Mouse (Mus musculus): ENCODE data around the gene Trp53.
"Not testable (repeated sequence)": the region's sequence is repeated elsewhere in the genome, so short reads cannot be mapped to it uniquely, and the experiment has no call there.

Gene Trp53

DNA sequence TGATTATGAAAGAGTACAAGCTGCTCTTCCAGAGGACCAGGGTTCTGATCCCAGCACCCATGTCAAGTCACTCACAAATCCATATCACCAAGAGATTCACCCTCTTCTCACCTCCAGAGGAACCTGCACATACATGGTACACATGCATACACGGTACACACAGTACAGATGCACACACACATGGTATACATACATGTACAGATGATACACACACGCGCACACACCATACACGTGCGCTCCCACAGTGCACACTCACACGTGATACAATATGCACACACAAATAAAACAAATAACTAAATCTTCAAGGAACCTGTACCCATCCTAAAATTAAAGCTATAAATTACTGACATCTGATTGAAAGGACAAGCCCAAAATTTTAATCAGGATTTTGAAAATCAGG is 14.7 kb downstream of the Trp53 start:
- no peak for DNase-seq (ENCODE audit: low spot score in 2 of 2)

DNA sequence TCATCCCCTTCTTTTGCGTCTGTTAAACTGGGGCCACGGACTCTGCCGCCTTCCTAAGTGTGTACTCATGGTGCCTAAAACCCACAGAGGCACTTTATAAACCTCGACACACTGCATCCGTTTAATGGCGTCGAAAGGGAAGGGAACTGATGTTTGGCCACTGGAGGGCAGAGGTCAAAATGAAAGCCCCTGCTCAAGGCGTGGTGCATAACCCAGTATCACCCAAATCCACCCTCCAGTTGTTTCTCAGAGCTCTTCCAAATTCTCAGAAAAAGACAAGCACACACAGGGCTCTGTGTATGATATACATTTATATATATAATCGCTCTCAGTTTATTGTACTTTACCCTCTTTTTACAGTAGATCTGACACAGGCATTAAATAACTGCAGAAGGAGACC is 19.3 kb downstream of the Trp53 start:
- no peak for DNase-seq (ENCODE audit: low spot score in 2 of 2)

DNA sequence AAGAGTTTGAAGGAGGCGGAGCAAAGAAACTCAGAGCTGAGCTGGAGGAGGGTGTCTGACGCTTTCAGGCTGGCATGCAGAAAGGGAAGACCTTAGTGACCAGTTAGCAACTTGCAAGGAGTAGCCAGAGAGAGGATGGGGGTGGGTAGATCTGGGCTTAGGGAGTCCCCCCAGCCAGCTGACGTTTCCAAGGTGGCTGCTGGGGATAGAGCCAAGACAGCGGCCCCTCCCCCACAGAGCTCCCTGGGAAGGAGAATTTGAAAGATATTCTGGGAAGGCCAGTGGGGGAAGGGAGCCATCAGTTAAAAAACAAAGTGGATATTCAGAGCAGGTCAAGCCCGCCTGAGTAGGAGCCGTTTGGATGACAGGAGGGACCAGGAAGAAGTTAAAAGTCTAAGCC is 19.9 kb downstream of the Trp53 start:
- DNase-seq (ENCODE audit: low spot score in 2 of 2), result no peak

GRCm38 (mm10) chr11:69601768-69602167 is 21.6 kb downstream of the Trp53 start:
- no peak for DNase-seq (ENCODE audit: low spot score in 2 of 2)

GRCm38 (mm10) chr11:69603516-69603915 is 23.4 kb downstream of the Trp53 start:
- DNase-seq (ENCODE audit: low spot score in 2 of 2), result no peak

GRCm38 (mm10) chr11:69604347-69604746 is 24.2 kb downstream of the Trp53 start:
- no peak for DNase-seq (ENCODE audit: low spot score in 2 of 2)

DNA sequence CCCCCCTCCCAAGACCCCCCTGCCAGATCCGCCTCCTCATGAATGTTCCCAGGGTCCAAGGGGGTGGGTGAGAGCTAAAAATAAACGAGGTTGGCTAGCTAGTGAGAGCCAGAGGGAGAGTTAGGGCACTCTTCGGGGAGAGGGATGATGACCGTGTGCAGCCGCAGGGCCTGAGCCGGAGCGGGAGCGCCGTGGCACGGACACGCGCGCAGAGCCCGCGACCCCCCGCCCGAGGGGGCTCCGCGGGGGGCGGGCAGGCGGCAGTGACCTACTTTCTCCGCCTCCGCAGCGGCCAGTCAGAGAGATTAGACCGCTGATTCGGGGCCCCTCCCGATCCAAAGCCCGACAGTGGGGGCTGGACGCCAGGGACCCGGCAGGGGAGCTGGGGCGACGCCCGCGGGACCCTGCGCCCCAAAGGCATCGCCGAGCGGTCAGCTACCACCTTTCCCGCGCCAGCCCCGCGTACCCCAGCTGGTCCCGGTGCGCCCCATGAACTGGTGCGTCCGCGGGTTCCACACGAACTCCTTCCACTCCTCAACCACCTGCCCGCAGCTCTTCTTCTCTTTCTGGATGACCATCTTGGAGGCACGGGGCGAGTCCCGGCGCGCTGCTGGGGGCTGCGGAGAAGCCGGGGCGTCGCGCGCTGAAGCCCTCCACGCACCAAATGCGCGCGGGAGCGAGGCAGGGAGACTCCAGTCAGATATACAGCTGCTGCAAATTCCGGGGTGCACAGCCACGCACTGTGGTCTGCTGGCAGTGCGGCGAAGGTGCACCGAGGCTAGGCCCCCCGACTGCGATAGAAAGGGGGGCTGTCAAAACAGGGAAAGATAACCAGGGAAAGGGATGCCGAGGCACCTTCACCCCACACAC is 24.9 kb downstream of the Trp53 start:
- DNase-seq (ENCODE audit: low spot score in 2 of 2), result no peak

- DNase-seq (ENCODE audit: low spot score in 2 of 2), result peak; percentile 56 to 69
Observed at GRCm38 (mm10) chr11:69605726-69606490, 25.7 kb downstream of the Trp53 start, which contains the start of gene Atp1b2. Gene Atp1b2, minus strand, starts transcription at chr11:69605942.

DNA sequence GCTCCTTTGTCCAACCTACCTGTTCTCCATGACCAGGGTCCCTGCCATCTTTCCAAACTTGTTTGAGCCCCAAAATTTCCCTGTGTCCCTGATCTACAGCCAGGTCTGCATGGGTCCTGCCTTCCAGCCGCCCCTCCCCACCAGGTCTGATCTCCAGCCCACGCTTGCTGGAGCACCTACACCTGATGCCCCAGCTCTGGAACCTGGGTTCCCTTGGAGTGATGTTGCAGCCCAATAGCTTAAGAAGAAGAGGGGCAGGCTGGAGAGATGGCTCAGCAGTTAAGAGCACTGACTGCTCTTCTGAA is 26.3 kb downstream of the Trp53 start:
- DNase-seq (ENCODE audit: low spot score in 2 of 2), result no peak

- no peak for DNase-seq (ENCODE audit: low spot score in 2 of 2)
Observed at GRCm38 (mm10) chr11:69606832-69607231, 26.7 kb downstream of the Trp53 start.

GRCm38 (mm10) chr11:69608525-69608924 is 28.4 kb downstream of the Trp53 start:
- DNase-seq (ENCODE audit: low spot score in 2 of 2), result no peak

DNA sequence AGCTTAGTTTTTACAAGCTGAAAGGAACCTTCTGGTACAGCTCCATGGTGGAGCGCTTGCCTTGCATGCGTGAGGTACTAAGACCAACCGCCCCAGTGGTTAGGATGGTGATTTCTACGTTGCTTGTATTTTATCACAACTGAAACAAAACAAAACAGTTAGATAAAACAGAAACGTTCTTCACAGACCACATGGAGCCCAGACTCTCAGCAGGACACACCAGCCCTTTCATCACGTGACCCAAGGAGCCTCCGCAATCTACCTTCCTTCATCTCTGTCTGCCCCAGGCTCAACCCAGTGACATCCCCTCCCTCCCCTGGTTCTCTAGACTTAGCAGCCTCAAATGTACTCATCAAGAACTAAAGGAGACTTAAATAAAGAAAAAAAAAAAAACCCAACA is 29.3 kb downstream of the Trp53 start:
- no peak for DNase-seq (ENCODE audit: low spot score in 2 of 2)

DNA sequence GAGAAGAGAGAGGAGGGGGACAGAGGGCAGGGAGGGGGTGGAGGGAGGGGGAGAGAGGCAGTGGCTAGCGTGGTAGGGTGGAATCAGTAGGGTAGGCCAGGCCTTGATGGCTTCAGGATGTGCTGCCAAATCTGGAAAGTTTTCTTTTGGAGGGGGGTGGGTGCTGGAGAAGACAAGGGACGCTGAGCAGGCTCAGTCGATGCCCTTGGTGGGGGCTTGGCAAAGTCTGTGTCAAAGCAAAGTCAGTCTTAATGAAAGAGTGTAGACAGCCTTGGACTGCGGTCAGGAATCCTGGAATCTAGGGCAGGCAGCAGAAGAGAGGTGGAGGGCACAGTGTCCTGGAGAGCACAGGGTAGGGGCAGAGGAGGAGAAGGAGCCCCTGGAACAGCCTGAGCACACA is 30.7 kb downstream of the Trp53 start:
- DNase-seq (ENCODE audit: low spot score in 2 of 2), result no peak

GRCm38 (mm10) chr11:69613553-69614256 is 33.5 kb downstream of the Trp53 start:
- peak; percentile 56 to 74 for DNase-seq (ENCODE audit: low spot score in 2 of 2)

- not testable (repeated sequence) for DNase-seq (ENCODE audit: low spot score in 2 of 2)
Observed at GRCm38 (mm10) chr11:69614257-69614588, 34.1 kb downstream of the Trp53 start.

DNA sequence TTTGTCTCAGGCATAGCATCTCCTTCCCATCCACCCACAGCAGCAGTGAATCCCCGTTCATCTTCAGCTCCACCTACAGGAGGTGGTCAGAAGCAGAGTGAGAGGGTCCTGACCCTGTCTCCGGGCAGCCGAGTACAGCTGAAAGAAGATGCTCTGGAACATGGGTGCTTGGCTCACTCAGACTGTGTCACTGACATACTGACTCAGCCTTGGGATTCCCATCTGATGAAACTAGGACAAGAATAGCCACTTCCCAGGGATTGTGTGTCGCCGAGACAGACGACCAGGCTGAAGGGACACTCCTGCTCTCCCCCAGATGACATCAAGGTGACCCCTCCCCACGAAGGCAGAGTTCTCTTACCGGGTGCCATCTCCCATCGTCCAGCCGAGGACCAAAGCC is 36.6 kb downstream of the Trp53 start:
- DNase-seq (ENCODE audit: low spot score in 2 of 2), result no peak

GRCm38 (mm10) chr11:69617805-69618204 is 37.6 kb downstream of the Trp53 start, which contains the start of gene Shbg:
Gene Shbg, minus strand, starts transcription at chr11:69617905.
- DNase-seq (ENCODE audit: low spot score in 2 of 2), result no peak

GRCm38 (mm10) chr11:69620394-69621081 is 40.4 kb downstream of the Trp53 start:
- no peak for DNase-seq (ENCODE audit: low spot score in 2 of 2)

- DNase-seq (ENCODE audit: low spot score in 2 of 2), result no peak
Observed at GRCm38 (mm10) chr11:69621571-69622268, 41.6 kb downstream of the Trp53 start, which contains the start of gene Sat2. Gene Sat2, plus strand, starts transcription at chr11:69622024.

DNA sequence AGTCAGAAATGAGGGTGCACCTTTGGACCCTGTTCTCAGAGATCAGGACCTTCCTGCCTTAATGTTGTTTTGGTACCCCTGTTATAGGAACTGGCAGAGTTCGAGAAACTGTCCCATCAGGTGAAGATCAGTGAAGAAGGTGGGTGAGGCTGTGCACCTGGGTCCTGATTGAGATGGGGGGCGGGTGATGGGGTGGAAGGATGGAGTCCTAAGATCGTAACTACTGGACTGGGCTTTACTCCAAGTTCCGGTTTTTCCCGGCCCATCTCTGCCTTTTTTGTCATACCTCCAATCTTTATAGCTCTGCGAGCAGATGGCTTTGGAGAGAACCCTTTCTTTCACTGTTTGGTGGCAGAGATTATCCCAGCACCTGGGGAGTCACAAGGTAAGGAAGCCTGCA is 42.2 kb downstream of the Trp53 start:
- no peak for DNase-seq (ENCODE audit: low spot score in 2 of 2)

GRCm38 (mm10) chr11:69623006-69623405 is 42.8 kb downstream of the Trp53 start:
- no peak for DNase-seq (ENCODE audit: low spot score in 2 of 2)

All from spleen, postnatal 36 days (tissue).